Mouse (Mus musculus): ENCODE measurements around the gene Armc6.
"Not testable (repeated sequence)": the region's sequence is repeated elsewhere in the genome, so short reads cannot be mapped to it uniquely, and the experiment has no call there.

The Armc6 gene

DNA sequence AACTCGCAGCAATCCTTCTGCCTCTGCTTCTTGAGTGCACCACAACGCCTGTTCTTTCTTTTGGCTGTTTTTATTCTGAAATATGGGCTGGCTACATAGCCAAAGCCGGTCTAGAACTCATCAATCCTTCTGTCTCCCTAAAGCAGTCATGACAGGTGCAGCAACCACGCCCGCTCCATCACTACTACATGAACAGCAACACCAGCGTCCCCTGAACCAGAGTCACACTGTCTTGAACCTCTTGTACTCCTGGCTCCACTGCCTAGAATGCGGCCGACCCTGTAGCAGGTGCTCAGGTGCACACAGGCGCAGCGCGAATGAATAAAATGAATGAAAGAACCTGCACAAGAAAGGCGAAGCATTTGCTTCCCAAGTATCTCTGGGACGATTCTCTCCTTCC lies 660 bp downstream of the Armc6 start:
- DNase-seq (ENCODE audit: extremely low spot score, low read depth, low spot score): no peak

DNA sequence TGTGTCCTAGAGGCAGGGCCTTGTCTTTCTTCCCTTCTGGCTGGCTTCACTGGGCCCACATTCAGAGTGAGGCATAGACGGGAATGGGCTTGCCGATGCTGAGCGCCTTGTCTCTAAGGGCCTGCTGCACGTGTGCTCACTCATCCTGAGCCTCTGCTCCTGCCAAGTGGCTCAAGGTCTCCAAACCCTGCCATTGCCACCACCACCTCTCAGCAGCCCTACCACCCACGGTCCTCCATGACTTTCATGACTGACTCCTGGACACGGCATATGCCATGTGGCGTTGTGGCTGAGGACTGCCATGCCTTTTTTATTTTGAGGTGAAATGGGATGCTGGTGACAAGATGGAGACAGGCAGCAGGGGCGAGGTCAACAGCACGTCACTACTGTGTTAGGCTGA lies 3.4 kb downstream of the Armc6 start:
- DNase-seq (ENCODE audit: extremely low spot score, low read depth, low spot score): no peak

DNA sequence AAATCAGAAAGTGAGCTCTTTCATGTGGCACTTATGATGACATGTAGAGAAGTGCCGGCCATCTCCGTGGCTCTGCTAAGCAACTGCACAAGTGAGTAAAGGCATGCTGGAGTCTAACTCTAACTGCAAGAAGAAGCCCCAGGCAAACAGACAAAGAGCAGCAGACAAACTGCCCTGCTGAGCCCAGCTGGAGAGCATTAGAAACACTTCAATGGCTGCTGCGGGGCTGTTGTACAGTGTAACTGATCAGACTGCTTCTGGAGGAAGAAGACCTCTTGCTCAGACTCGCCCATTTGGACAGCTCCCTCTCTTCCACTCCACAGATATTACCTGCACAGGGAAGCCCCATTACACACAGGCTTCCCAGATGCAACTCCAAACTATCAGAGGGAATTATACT lies 6.3 kb downstream of the Armc6 start:
- DNase-seq (ENCODE audit: extremely low spot score, low read depth, low spot score): no peak

DNA sequence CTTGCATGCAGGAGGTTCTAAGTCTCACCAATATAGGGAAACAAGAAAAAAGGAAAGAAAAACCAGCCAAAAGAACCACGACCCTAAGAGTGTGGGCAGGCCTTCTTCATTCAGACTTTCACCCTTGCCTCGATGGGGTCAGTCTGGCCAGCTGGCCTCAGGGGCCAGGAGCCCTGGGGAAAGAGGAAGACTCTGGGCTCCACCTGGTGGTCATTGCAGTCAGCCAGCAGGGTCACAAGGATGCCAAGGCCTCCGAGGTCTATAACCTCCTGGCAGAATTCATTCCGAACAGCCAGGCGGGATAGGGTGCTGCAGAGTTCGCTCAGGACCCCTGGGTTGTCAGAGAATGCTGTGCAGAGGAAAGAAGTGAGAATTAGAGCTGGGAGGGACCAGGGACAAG lies 10.9 kb downstream of the Armc6 start:
- DNase-seq (ENCODE audit: extremely low spot score, low read depth, low spot score): no peak

DNA sequence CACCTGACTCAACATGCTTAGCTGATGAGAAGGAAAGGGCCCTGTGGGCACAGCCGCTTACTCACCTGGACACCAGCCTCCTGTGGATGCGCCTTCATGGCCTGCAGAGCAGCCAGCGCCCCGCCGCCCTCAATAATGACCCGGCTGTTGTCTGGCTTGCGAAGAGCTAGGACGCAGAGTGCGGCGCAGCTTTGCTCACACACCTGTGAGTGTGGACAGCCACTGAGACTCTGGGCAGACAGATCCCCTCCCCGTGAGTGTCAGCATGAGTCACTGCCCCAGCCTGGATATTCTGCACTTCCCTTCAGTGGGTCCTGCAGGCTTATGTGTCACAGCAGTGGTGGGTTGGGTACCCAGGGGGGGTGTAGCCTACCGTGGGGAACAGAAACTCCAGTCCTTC lies 12.2 kb downstream of the Armc6 start:
- DNase-seq (ENCODE audit: extremely low spot score, low read depth, low spot score): no peak

DNA sequence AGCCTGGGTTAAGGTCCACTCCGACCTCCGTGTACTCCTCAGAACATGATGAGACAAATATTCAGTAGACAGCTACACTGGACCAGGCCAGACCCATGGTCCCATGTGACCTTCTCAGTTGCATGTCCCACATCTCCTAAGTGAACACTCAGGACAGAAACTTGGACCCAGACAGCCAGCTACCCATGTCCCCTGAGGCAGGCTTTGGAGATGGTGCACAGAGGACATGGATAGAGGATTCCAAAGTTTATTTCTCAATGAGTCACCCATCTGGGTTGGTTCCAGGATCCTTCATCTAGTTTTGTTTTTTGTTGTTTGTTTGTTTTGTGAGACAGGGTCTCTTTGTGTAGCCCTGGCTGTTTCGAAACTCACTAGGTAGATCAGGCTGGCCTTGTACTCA lies 13.4 kb downstream of the Armc6 start:
- DNase-seq (ENCODE audit: extremely low spot score, low read depth, low spot score): no peak

DNA sequence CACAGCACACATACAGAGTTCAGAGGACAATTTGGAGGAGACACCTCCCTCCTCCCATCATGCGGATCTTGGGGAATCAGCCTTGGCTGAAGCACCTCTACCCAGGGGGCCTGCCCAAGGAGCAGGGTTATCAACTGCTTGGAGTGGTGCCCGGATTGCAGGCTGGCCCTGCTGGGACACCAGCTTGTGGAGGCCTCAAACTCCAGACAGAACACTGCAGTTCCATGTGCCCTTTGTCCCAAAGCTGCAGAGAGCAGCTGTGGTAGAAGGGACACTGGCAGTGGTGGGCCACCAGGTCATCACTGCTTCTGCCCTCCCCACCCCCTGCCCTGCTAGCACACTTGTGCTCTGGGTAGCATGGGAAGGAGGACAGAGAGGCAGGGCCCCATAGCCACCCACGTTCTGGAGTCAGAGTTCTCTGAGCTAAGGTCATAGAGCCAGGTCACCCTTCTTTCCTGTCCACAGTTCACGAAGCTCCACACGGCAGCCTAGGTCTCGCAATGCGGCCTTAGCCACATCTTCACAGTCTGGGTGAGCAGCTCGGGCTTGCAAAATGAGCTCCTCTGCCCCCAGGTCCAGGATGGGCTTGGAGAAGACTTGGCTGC lies 13.9 kb downstream of the Armc6 start:
- no peak for DNase-seq (ENCODE audit: extremely low spot score, low read depth, low spot score)

DNA sequence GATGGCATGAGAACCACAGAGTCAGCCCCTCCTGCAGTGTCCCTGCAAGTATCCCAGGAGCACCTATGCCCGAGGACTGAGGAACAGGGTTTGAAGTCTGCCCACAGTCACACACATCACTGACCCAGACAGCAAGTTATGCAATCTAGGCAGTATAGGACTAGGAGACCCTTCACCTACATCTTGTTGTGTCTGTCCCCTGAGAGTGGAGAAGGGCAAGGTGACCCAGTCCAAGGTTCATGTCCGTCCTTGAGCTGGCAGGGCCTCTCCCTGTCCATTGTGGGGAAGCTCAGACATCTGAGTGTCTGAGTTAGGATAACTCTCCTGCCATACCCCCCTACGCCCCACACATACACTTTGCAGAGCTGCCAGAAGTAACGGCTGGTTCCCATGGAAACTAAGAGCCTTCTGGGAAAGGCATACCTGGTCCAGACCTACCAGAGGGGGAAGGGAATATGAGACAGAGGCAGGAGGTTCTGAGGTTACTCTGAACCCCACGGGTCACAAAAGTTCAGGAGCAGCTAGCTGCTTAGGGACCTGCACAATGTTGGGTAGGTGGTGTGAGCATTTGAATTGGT lies 15.1 kb downstream of the Armc6 start:
- DNase-seq (ENCODE audit: extremely low spot score, low read depth, low spot score): no peak

DNA sequence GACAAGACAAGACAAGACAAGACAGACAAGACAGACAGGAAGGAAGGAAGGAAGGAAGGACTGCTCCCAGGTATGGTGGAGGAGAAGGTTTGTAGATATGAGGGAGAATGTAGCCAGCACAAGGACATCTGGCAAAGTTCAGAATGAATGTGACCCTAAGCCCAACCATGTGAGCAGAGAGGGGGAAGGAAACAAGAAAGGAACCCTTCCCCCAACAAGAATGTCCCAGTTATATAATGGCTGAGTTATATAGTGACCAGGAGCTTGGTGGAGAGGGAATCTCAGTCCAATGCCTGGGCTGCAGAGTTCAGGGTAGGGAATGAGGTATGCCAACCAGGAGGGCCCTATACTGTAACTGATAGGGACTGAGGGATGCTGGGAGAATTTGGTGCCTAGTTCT lies 16.8 kb downstream of the Armc6 start:
- DNase-seq (ENCODE audit: extremely low spot score, low read depth, low spot score): no peak

DNA sequence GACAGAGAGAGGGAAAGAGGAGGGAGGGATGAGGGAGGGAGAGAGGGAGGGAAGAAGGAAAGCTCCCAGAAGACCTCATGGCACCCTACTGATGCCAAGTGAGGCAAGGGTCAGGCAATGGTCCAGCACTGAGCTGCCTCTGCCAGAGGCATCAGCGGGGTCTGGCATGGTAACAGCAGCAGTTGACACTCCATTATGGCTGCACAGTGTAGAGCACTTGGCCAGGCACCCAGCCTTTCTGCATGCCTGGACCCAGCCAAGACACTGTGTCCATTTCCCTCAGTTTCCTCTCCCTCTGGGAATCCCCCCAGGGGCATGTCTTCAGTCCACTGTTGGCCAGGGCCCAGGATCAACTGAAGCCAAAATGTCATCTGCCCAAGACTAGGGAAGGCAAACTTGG lies 17.7 kb downstream of the Armc6 start:
- DNase-seq (ENCODE audit: extremely low spot score, low read depth, low spot score): no peak

DNA sequence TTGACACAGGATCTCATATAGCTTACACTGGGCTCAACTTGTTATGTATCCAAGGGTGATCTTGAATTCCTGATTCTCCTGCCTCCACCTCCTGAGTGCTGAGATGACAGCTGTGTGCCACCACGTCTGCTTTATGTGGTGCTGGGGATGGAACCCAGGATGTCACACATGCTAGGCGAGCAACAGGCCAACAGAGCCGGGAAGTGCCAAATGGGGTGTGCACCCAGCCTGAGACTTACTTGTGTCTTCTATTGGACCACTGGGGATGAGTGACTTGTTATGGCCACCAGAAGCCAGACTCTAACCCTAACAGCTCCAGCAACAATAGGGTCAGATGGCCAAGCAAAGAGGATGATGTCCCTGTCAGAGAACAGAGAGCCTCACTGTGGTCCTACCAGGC lies 18.1 kb downstream of the Armc6 start:
- DNase-seq (ENCODE audit: extremely low spot score, low read depth, low spot score): not testable (repeated sequence)

DNA sequence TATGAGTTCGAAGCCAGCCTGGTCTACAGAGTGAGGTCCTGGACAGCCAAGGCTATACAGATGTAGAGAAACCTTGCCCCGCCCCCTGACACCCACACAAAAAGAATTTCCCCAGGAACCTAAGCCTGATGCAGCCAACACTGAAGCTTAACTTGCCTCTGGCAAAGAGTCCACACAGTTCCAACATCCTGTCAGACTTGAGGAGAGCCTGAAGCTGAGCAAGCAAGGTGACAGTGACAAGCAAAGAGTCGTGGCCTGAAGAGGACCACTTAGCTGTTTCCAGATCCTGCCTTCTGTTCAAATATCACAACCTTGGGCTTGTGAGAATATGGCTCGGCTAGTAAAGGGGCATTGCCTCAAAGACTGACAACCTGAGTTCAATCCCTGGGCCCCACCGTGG lies 19.2 kb downstream of the Armc6 start:
- DNase-seq (ENCODE audit: extremely low spot score, low read depth, low spot score): no peak

DNA sequence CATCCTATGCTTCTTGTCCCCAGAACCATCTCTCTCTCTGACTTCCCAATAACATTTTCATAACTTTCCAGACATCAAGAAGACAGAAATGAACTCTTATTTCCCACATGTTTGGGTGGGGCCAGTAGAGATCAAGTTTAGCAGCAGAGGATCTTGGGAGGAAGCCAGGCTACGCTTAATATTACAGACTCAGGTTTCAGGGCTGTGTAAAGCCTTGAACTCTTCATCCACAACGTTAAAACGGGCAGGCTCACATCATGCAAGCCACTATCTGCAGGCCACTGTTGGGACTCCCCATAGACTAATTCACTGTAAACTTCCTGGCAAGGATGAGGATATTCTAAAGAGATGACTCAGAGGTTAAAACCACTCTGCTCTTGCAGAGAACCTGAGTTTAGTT lies 19.9 kb downstream of the Armc6 start:
- DNase-seq (ENCODE audit: extremely low spot score, low read depth, low spot score): no peak

DNA sequence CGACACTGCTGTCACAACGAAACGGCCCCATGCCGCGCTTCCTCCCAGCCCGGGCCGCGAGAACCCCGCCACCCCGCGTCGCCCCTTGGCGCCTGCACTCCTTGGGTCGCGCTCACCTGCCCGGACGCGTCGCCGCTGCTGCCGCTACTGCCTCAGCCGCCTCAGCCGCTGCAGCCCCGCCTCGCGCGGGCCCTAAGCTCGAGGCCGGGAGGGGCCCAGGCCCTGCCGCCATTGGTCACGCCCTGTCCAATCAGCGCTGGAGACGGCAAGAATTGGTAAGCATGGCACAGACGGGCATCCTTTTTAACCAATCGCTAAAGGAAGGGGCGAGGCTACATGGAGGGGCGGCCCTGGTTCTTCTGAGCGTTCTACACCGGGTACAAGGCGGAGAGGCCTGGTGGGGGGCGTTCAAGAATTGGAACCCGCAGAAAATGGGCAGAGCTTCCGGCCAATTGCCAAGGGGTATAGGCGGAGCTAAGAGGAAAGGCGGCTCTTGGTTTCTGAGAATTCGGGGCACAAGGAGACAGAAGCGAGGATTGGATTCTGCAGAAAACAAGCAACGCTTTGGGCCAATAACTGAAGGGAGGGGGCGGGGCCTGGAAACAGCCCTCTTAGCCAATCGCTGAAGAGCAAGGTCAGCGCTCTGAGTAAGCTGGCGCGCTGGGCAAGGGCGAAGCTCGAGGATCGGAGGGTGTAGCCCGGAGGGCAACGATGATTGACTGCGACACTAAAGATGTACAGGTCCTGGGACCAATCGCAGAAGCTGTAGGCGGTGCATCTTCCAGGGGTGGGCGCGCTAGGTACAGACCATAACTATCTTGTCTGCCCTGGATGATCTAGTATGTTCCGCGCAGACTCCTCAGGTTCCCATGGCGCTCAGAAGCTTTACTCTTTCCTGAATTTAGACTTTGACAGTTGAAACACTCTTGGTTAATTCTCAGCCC lies 21.9 kb downstream of the Armc6 start, which contains the start of gene Slc25a42:
Gene Slc25a42, minus strand, starts transcription at position 194 of the 944 bp plus-strand sequence.
- peak; percentile 94 for DNase-seq (ENCODE audit: extremely low spot score, low read depth, low spot score)

DNA sequence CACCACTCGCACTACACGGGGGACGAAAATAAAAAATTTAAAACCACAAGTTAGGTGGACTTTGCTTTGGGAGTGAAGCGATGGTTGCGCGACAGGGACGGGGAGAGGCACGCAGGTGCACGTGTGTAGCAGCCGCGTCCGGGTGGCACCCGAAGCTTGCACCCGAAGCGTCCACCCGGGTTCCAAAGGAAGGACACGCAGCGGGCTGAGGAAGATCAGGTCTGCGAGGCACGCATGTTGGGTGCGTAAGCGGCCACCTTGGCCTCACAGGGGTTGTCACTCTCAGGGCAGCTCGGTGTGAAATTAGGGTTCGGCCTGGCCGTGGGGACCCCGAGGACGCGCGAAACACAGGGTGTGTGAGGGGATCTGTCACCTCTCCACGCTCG lies 22.5 kb downstream of the Armc6 start:
- no peak for DNase-seq (ENCODE audit: extremely low spot score, low read depth, low spot score)

DNA sequence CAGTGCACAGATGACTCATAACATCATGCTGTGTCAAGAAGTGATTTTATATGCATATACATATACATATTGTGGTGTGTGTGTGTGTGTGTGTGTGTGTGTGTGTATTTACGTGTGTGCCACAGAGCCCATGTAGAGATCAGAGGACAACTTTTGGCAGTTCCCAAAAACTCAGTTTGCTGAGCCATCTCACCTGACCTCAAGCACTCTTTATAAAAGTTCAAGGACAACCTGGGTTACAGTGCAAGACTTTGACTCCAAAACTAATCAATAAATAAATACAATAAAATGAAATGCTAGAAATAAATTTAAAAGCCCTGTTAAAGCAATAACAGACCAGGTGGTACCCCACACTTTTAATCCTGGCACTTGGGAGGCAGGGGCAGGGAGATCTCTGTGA lies 23.0 kb downstream of the Armc6 start:
- DNase-seq (ENCODE audit: extremely low spot score, low read depth, low spot score): no peak

DNA sequence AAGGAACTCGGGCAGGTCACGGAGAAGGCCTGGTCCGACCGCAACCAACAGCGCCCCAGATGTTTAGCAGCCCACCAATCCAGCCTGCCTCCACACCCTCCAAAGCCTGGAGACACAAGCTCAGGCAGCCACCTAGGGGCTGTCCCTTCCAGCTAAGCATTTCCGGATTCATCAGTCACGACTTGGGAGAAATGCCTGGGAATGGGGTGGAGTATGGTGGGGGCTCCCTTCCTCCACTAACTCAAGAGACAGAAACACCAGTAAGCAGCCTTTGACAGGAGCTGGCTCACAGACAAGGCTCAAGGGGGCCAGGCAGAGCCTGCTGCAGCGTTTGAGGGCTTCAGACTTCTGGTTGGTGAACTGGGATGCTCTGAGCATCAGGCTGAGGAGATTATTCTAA lies 23.7 kb downstream of the Armc6 start:
- no peak for DNase-seq (ENCODE audit: extremely low spot score, low read depth, low spot score)

DNA sequence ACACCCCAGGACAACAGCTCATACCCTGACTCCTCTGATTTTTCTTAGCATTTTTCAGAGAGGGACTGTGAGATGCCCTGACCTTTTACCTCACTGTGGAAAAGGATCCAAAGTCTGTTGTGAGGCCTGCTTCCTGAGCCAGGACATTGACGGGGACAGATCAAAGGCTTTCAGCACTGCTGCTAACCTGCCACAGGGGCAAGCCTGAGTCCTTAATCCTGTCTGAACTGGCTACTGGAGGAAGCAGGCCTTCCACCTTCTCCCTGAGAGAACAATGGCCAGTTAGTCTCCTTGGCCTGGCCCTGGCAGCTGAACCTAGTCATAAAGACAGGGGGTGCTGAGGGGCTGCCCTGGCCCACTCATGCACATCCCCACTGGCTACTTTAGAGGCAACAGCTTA lies 26.1 kb downstream of the Armc6 start:
- DNase-seq (ENCODE audit: extremely low spot score, low read depth, low spot score): no peak

DNA sequence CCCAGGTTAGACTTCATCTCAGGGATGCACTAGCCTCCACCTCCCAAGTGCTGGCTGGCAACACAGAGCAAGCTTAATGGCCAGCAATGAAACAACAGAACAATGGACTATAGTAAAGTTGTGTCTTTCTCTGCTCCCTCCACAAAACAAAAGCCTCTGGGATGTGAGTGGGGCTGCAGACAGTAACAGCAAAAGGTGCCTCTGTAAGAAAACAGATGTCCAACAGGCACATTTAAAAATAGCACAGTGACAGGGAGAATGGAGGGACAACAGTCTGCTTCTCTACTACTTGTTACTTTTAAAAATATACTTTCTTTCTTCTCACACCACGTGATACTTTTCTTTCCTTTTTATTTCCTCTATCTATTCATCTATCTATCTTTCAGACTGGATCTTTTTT lies 29.5 kb downstream of the Armc6 start:
- no peak for DNase-seq (ENCODE audit: extremely low spot score, low read depth, low spot score)

DNA sequence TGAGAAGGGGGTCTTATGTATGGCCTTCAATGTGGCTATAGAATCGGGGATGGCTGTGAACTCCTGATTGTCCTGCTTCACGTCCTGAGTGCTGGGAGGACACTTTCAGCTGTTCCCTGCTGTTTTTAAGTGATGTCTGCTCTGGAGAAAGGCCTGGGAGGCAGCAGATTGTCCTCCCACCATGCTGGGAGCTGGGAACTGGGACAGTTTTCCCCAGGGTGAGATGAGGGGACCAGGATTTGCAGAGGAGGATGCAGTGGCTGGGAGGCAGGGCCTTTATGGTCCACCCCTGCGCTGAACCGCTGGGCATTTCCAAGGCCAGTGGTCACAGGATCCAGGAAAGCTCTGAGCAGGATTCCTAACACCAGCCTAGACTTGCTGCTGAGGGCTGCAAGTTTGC lies 31.2 kb downstream of the Armc6 start:
- DNase-seq (ENCODE audit: extremely low spot score, low read depth, low spot score): no peak

DNA sequence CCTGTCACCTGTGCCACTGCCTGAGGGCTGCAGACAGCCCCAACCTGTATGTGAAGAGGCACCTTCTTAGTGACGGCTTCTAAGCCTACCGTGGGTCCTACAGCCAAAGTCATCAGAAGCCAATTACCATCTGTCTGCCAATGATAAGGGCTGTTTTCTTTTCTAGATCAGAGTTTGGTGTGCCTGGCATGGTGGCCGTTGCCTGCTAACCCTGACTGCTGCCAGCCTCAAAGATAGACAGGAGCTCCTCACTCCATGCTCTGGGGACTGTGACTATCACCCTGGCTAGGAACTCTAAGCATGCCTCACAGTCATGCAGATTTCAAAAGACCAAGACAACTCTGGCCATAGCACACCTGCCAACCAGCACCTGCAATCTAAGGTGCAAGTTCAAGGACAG lies 32.8 kb downstream of the Armc6 start:
- DNase-seq (ENCODE audit: extremely low spot score, low read depth, low spot score): no peak

DNA sequence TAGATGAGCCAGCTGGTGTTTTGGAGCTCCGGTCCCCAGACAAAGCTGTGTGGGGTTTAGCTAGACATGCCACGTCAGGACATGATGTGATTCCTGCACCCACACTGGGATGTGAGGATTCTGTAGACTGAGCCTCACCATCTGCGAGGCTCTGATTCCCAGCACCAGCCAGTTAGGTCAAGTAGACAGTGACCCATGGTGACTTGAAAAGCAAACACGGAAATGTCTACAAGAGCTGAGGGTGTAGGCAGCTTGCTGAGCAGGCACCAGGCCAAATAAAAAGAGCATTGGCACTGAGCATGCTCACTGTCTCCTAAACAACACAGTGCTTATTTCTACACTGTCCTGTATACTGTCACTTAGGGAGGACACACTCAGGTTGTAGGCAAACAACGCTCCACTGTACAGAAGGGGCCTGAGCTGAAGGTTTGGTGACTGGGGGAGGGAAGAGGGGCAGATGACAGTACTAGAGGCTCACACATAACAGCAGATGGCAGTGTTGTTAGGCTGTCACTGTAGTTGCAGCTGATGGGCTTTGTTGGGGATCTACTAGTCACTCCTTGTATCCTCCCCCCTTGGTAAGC lies 34.1 kb downstream of the Armc6 start:
- DNase-seq (ENCODE audit: extremely low spot score, low read depth, low spot score): no peak

Measured in hindlimb bud, embryonic 11.5 days (tissue).